Mouse (Mus musculus): ENCODE results near the gene Pcbd1.
A peak's percentile ranks its signal among the peaks of the same experiment; 100 is the strongest.

Pcbd1 gene

DNA sequence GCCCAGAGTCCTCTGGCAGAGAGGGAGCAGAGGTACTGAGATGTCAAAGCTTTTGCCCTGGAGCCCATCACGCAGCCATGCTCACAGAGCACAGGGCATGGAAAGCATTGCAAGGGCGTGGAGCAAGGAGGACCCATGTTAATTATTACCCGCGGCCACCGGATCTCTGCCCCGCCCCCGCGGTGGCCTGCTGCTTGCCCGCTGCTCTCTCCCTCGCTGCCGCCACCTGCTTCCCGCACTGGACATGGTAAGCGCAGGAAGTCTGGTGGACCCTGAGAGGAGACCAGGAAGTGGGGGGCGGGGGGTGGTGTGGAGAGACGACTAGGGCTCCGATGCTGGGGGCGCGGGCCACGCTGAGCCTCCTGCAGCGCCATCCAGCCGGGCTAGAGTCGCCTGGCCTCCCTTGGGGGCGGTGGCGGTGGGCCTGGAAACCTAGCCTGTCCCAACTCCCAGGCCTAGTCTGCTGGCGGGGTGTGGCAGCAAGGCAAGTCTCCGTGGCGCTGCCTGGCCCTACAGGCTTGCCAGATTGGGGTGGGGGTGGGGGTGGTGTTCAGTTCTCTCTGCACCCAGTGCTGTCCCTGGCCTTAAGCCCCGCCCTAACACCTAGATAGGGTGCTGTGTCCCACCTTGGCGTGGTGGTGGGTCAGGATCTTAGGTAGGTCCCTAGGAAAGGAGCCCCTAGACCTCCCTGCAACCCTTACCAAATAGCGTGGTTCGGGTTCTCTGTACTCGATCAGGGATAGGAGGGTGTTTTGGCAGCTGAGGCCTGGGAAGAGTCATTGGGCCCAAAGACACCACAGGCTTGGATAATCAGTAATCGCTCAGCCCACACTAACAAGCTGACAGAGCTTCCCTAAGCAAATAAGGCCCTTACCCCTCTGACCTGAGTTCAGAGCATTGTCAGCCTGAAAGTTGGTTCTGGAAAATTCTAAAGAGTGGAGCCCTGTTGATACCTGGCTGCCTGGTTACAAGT lies at the start of gene Pcbd1:
Pcbd1 (plus strand) TSS at position 162 of the 973 bp plus-strand sequence.
- no peak for DNase-seq (ENCODE audit: low spot score)

DNA sequence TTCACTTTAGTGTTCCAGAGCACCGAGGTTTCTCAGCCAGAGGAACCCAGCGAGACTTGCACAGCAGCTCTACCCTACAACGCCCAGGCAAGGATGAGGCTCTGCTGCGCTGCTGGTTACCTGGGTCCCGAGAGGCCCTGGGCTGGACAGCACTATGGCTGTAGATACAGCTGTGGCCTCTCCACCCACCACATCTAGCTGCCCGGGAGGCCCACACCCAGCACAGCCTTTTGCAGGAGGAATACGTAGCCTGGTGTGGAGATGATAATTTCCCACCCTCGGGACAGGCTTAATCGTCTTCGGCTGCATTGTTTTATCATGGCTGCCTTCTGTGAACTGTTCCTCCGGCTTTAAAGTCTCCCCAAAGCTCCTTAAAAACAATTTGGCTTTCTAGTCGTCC lies 49.5 kb upstream of the Pcbd1 start:
- DNase-seq (ENCODE audit: low spot score), result no peak

GRCm38 (mm10) chr10:61045081-61045480 lies 44.0 kb upstream of the Pcbd1 start:
- no peak for DNase-seq (ENCODE audit: low spot score)

DNA sequence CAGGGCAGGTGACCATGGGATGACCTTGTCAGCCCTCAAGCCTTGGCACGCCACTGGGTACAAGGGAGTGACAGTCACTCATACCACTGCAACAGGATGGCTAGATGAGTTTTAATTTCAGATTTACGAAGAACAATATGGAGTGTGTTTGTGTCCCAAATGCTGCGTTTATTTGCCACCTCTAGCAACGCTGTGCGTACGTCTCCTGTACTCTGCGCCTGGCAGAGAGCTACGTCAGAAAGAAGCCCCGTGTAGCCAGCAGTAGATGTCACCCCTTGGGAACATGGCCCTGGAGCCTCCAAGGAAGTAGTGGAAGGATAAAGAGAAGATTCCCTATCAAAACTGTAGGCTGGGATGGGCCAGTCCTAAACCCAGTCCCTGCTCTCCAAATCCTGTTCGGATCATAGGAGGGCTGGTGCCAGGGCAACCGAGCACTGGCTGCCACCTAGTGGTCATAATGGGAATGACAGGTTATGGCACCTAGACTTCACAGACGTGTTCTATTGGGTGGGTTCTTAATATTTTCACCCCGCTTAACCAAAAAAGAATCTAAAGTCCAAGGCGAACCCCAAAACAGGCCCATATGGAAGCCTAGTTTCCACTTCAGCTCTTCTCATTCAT lies 37.0 kb upstream of the Pcbd1 start:
- peak; percentile 75 for DNase-seq (ENCODE audit: low spot score)

GRCm38 (mm10) chr10:61056661-61057060 lies 32.5 kb upstream of the Pcbd1 start:
- no peak for DNase-seq (ENCODE audit: low spot score)

DNA sequence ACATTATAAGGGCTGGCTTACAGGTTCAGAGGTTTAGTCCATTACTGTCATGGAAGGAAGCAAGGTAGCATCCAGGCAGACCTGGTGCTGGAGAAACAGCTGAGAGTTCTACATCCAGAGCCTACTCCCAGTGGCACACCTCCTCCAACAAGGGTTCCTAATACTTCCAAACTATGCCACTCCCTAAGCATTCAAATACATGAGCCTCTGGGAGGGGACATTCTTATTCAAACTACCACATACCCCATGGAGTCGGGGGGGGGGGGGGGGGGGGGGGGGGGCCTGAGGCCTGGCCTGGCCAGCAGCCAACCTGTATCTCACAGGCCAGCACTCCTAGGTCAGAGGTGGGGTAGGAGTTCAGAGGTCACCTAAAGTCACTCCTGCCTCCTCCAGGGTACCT lies 30.0 kb upstream of the Pcbd1 start:
- DNase-seq (ENCODE audit: low spot score), result no peak

GRCm38 (mm10) chr10:61059543-61060110 lies 29.5 kb upstream of the Pcbd1 start:
- DNase-seq (ENCODE audit: low spot score), result peak; percentile 27

- no peak for DNase-seq (ENCODE audit: low spot score)
Measured at GRCm38 (mm10) chr10:61063271-61063864, 25.8 kb upstream of the Pcbd1 start.

DNA sequence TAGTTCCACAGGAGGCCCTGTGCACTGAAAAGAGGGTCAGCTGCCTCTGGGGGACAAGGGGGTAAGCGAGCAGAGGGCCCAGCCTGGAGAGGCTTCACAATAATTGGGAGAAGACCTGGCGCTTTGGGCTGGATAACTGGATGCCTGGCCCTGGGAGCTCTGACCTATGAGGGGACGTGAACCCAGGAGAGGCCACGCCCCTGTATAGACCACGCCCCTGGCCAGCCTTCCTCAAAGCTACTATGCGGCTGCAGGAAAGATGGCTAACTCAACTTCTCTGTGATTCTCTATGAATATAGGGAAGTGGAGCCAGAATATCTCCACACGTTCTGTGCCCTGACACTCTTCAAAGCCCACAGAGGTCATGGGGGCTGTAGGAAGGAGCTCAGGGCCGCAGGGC lies 24.5 kb upstream of the Pcbd1 start:
- no peak for DNase-seq (ENCODE audit: low spot score)

DNA sequence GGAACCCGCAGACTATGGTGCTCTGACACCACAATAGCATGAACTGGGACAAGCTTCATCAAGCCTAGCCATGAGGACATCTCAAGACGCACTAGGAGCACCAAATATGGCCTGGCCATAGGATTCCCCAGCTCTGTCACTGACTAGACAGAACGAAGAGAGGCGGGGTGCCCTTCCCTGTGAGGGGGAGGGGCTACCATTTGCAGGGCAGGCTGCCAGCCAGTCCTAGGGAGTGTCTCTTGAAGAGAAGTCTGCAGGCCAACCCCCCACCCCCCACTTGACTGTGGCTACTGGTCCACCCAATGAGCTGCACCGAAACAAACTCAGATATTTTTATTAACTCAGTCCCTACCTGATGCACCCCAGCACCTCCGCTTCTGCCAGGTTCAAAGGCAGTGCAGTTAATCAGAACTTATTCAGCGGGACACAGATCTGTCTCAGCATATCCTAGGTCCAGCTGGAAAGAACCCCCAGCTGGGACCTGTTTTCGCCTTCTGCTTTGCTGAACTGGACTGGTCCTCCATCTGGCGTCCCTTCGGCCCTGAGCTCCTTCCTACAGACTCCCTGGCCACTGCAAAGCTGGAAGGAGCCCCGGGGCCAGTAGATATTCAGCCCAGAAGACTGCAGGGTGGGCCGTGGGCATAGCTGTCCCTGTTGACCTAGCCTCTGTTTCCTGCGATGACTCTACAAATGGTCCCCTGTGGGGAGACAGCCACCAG lies 23.7 kb upstream of the Pcbd1 start:
- DNase-seq (ENCODE audit: low spot score), result no peak

- DNase-seq (ENCODE audit: low spot score), result peak; percentile 53
Measured at GRCm38 (mm10) chr10:61068436-61069192, 20.5 kb upstream of the Pcbd1 start.

GRCm38 (mm10) chr10:61069248-61069647 lies 19.9 kb upstream of the Pcbd1 start:
- no peak for DNase-seq (ENCODE audit: low spot score)

- DNase-seq (ENCODE audit: low spot score), result no peak
Measured at GRCm38 (mm10) chr10:61072324-61072723, 16.8 kb upstream of the Pcbd1 start.

DNA sequence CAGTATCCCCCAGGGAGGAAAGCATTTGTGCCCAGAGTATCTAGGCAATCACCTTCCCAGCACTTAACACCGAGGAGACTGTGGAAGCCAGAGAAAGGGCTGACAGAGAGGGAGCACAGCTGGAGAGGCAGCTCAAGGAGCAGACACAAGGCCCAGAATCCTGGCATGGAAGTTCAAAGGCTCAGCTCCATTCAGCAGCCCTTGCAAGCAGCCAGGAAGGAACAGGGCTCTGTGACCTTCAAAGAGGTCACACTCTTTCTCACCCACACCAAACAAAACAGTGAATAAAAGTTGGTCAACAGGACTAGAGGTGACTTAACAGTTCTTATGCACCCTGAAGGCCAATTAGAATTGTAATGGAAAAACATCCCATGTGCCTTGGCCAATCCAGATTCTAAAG lies 14.5 kb upstream of the Pcbd1 start:
- no peak for DNase-seq (ENCODE audit: low spot score)

DNA sequence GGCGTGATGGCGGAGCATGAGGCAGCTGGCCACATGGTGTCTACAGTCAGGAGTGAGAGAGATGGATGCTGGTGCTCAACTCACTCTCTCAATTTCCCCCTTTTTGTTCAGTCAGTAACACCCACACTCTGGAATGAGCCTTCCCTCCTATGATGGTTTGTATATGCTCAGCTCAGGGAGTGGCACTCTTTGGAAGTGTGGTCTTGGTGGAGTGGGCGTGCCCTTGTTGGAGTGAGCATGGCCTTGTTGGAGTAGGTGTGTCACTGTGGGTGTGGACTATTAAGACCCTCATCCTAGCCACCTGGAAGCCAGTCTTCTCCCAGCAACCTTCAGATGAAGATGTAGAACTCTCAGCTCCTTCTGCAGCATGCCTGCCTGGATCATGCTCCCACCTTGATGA lies 13.5 kb upstream of the Pcbd1 start:
- no peak for DNase-seq (ENCODE audit: low spot score)

DNA sequence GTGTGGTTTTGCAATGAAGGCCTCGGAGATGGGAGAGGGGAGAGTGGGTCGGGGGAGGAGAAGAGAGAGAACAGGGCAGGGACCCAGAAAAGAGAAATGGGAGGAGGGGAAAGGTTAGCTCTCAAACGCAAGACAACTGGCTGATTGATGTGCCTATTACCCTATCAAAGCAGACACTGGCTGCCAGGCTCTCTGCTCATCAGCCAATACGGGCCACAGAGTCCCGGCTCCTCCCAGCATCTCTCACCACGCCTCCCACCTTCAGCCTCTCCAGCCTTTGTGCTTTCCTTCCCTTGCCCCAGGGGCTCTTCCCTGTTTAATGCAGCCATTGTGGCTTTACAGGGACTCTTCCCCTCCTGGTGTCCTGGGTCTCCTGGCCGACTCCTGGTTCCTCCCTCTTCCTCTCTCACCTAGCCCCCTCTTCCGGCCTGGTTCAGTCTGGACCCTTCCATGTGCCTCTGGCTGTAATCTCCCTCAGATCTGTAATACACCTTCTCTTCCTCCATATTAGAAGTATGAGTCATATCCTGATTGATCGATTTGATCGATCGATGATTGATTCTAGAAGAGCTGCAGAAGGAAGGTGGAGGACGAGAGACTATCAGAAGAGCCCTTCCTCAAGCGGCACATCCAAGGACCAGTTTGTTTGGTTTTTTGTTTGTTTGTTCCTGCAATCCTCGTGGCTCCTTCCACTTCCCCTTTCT lies 8.8 kb upstream of the Pcbd1 start:
- DNase-seq (ENCODE audit: low spot score), result peak; percentile 39

DNA sequence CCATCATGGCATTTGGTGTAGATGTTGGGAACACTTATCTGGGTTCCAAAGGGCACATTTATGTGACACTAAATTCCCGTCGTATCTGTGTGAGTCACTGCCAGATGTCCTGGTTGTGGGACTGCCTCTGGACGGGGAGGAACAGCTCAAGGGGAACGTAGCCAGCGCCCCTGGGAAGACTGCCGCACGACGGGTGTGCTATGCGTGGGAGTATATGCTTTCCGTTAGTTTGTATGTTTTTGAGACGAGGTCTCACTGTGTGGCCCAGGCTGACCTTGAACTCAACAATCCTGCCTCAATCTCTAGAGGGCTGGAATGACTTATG lies 8.2 kb upstream of the Pcbd1 start:
- no peak for DNase-seq (ENCODE audit: low spot score)

GRCm38 (mm10) chr10:61085364-61085763 lies 3.8 kb upstream of the Pcbd1 start:
- no peak for DNase-seq (ENCODE audit: low spot score)

GRCm38 (mm10) chr10:61086502-61086901 lies 2.6 kb upstream of the Pcbd1 start:
- peak; percentile 54 for DNase-seq (ENCODE audit: low spot score)

DNA sequence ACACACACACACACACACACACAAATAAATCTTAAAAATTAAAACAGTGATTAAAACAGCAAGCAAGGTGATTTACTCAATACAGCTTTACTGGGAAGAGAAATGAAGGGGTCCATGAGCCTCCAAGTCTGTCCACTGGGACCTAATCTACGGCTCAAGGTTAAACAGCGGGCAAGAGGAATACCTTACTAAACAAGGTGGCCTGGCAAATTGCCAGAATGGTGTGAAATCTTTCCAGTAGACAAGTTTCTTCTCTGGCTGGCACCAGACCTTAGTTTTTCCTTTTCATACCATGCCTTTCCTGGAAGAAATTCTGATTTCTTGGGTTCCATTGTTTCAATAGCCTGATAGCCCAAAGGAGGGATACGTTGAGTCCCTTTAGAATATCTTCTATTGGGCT lies 663 bp upstream of the Pcbd1 start:
- no peak for DNase-seq (ENCODE audit: low spot score)

GRCm38 (mm10) chr10:61091866-61092265 lies 2.7 kb downstream of the Pcbd1 start:
- no peak for DNase-seq (ENCODE audit: low spot score)

Measured in adipocyte (in vitro differentiated cells).